Mouse (Mus musculus): ENCODE data around the gene Nrg3. TPM values are rescaled to one million over a fixed set of nuclear protein-coding genes. Genes with fewer than 3 reads are reported as not detected.

The Nrg3 gene
- polyA plus RNA-seq, 1 experiment = 0.05 TPM

GRCm38 (mm10) chr14:38847566-38847965, 625.3 kb downstream of the Nrg3 start:
- Histone ChIP-seq H3K4me3 (ENCODE audit: insufficient read depth, low read depth, low read length) (no peak overlapping the region), H3K4me1 (ENCODE audit: control insufficient read depth, insufficient read depth, low read length) (no peaks in the 10 kb centered on the region), H3K27me3 (replicated peaks; ENCODE audit: control insufficient read depth, insufficient read depth, low read length) (no peaks in the 10 kb centered on the region), H3K36me3 (ENCODE audit: control insufficient read depth, insufficient read depth, low read length) (no peaks in the 10 kb centered on the region), H3K27ac (ENCODE audit: insufficient read depth, low read depth, low read length) (no peak overlapping the region)
- no peak for DNase-seq
- WGBS = 94% methylated on average over 1 of the region's 1 CpGs
- TF ChIP-seq CTCF (conservative IDR thresholded peaks at IDR 0.05; ENCODE audit: insufficient read depth, insufficient read length, low read depth, low read length) (no peak), POLR2A (IDR thresholded peaks at IDR 0.05; ENCODE audit: low read depth, low read length) (no peak)

GRCm38 (mm10) chr14:38847091-38847490, 625.8 kb downstream of the Nrg3 start:
- Histone ChIP-seq H3K4me1 (ENCODE audit: control insufficient read depth, insufficient read depth, low read length) (no peaks in the 10 kb centered on the region), H3K4me3 (ENCODE audit: insufficient read depth, low read depth, low read length) (no peak overlapping the region), H3K27ac (ENCODE audit: insufficient read depth, low read depth, low read length) (no peak overlapping the region), H3K27me3 (replicated peaks; ENCODE audit: control insufficient read depth, insufficient read depth, low read length) (no peaks in the 10 kb centered on the region), H3K36me3 (ENCODE audit: control insufficient read depth, insufficient read depth, low read length) (no peaks in the 10 kb centered on the region)
- DNase-seq = no peak
- TF ChIP-seq POLR2A (IDR thresholded peaks at IDR 0.05; ENCODE audit: low read depth, low read length) (no peak), CTCF (conservative IDR thresholded peaks at IDR 0.05; ENCODE audit: insufficient read depth, insufficient read length, low read depth, low read length) (no peak)
- WGBS = 69% methylated on average over 1 of the region's 1 CpGs

GRCm38 (mm10) chr14:38835006-38835405, 637.9 kb downstream of the Nrg3 start:
- Histone ChIP-seq H3K4me1 (ENCODE audit: control insufficient read depth, insufficient read depth, low read length) (no peaks in the 10 kb centered on the region), H3K27me3 (replicated peaks; ENCODE audit: control insufficient read depth, insufficient read depth, low read length) (no peaks in the 10 kb centered on the region), H3K36me3 (ENCODE audit: control insufficient read depth, insufficient read depth, low read length) (no peaks in the 10 kb centered on the region), H3K4me3 (ENCODE audit: insufficient read depth, low read depth, low read length) (no peak overlapping the region), H3K27ac (ENCODE audit: insufficient read depth, low read depth, low read length) (no peak overlapping the region)
- DNase-seq = no peak
- WGBS = 80% methylated on average over 4 of the region's 4 CpGs
- TF ChIP-seq POLR2A (IDR thresholded peaks at IDR 0.05; ENCODE audit: low read depth, low read length) = no peak
- no peak for TF ChIP-seq CTCF (conservative IDR thresholded peaks at IDR 0.05; ENCODE audit: insufficient read depth, insufficient read length, low read depth, low read length)

GRCm38 (mm10) chr14:38824891-38825290, 648.0 kb downstream of the Nrg3 start:
- Histone ChIP-seq H3K4me3 (ENCODE audit: insufficient read depth, low read depth, low read length) (no peak overlapping the region), H3K27ac (ENCODE audit: insufficient read depth, low read depth, low read length) (no peak overlapping the region), H3K27me3 (replicated peaks; ENCODE audit: control insufficient read depth, insufficient read depth, low read length) (no peaks in the 10 kb centered on the region), H3K36me3 (ENCODE audit: control insufficient read depth, insufficient read depth, low read length) (no peaks in the 10 kb centered on the region), H3K4me1 (ENCODE audit: control insufficient read depth, insufficient read depth, low read length) (no peaks in the 10 kb centered on the region)
- 79% methylated on average over 1 of the region's 1 CpGs for WGBS
- DNase-seq = no peak
- TF ChIP-seq POLR2A (IDR thresholded peaks at IDR 0.05; ENCODE audit: low read depth, low read length) = no peak

GRCm38 (mm10) chr14:38797027-38797426, 675.9 kb downstream of the Nrg3 start:
- no peaks in the 10 kb centered on the region for H3K27me3 ChIP-seq (replicated peaks; ENCODE audit: control insufficient read depth, insufficient read depth, low read length)
- H3K36me3 ChIP-seq (ENCODE audit: control insufficient read depth, insufficient read depth, low read length) = no peaks in the 10 kb centered on the region
- H3K4me3 ChIP-seq (ENCODE audit: insufficient read depth, low read depth, low read length) = no peak overlapping the region
- no peaks in the 10 kb centered on the region for H3K4me1 ChIP-seq (ENCODE audit: control insufficient read depth, insufficient read depth, low read length)
- H3K27ac ChIP-seq (ENCODE audit: insufficient read depth, low read depth, low read length) = no peak overlapping the region
- DNase-seq = no peak
- TF ChIP-seq POLR2A (IDR thresholded peaks at IDR 0.05; ENCODE audit: low read depth, low read length) (no peak), CTCF (conservative IDR thresholded peaks at IDR 0.05; ENCODE audit: insufficient read depth, insufficient read length, low read depth, low read length) (no peak)
- 74% methylated on average over 3 of the region's 3 CpGs for WGBS

- Histone ChIP-seq H3K4me3 (ENCODE audit: insufficient read depth, low read depth, low read length) (no peak overlapping the region), H3K27me3 (replicated peaks; ENCODE audit: control insufficient read depth, insufficient read depth, low read length) (no peaks in the 10 kb centered on the region; the same call in 1 of the 2 replicates), H3K36me3 (ENCODE audit: control insufficient read depth, insufficient read depth, low read length) (no peaks in the 10 kb centered on the region), H3K4me1 (ENCODE audit: control insufficient read depth, insufficient read depth, low read length) (no peaks in the 10 kb centered on the region), H3K27ac (ENCODE audit: insufficient read depth, low read depth, low read length) (no peak overlapping the region)
- DNase-seq = no peak
- 76% methylated on average over 5 of the region's 5 CpGs for WGBS
- TF ChIP-seq POLR2A (IDR thresholded peaks at IDR 0.05; ENCODE audit: low read depth, low read length) (no peak), CTCF (conservative IDR thresholded peaks at IDR 0.05; ENCODE audit: insufficient read depth, insufficient read length, low read depth, low read length) (no peak)
Measured at GRCm38 (mm10) chr14:38775291-38776116, 697.4 kb downstream of the Nrg3 start.

GRCm38 (mm10) chr14:38774811-38775210, 698.1 kb downstream of the Nrg3 start:
- Histone ChIP-seq H3K36me3 (ENCODE audit: control insufficient read depth, insufficient read depth, low read length) (no peaks in the 10 kb centered on the region), H3K4me3 (ENCODE audit: insufficient read depth, low read depth, low read length) (no peak overlapping the region), H3K27me3 (replicated peaks; ENCODE audit: control insufficient read depth, insufficient read depth, low read length) (no peaks in the 10 kb centered on the region; the same call in 1 of the 2 replicates), H3K27ac (ENCODE audit: insufficient read depth, low read depth, low read length) (no peak overlapping the region), H3K4me1 (ENCODE audit: control insufficient read depth, insufficient read depth, low read length) (no peaks in the 10 kb centered on the region)
- DNase-seq = no peak
- 49% methylated on average over 1 of the region's 1 CpGs for WGBS
- TF ChIP-seq CTCF (conservative IDR thresholded peaks at IDR 0.05; ENCODE audit: insufficient read depth, insufficient read length, low read depth, low read length) = no peak
- no peak for TF ChIP-seq POLR2A (IDR thresholded peaks at IDR 0.05; ENCODE audit: low read depth, low read length)

Data from kidney, adult 2 months (tissue).